10 mouse cellular contexts compared by ENCODE assay signal in genomic region chr9:32344489-32344888, GRCm38 (mm10). TPM values are rescaled to one million over a fixed set of nuclear protein-coding genes. Genes with fewer than 3 reads are reported as not detected.
A peak's percentile ranks its signal among the peaks of the same experiment; 100 is the strongest.
DNase-seq lines count a peak whose midpoint lies in the region; ATAC-seq and TF ChIP-seq lines count a peak whose summit lies in the region.
"Had no signal": no experiment of that assay in that cellular context is flagged by ENCODE, and none has a peak within 500 bp of the region (broad histone marks: within the 10 kb centered on the region; RNA-seq: fewer than 3 reads in every experiment).

No protein-coding gene starts in this region.

- H3K36me3 ChIP-seq in ES-Bruce4 (ENCODE audit: control insufficient read depth, insufficient read depth, low read length, poor library complexity, severe bottlenecking): no peaks in the 10 kb centered on the region
- no peaks in the 10 kb centered on the region for H3K36me3 ChIP-seq in hindbrain, embryonic 12.5 days
- no peaks in the 10 kb centered on the region for H3K36me3 ChIP-seq in liver, embryonic 16.5 days (ENCODE audit: control insufficient read depth, insufficient read depth)

- H3K9ac ChIP-seq in ES-Bruce4 (ENCODE audit: low read depth, poor library complexity, severe bottlenecking): peak overlapping the region; percentile 3; the same call in 1 of the 2 replicates
- H3K9ac ChIP-seq in hindbrain, embryonic 12.5 days: peak overlapping the region; percentile 45
- no peak overlapping the region for H3K9ac ChIP-seq in liver, embryonic 16.5 days (ENCODE audit: low read depth, low read length)

- peaks cover 7% of the 10 kb centered on the region for H3K27me3 ChIP-seq in ES-Bruce4 (ENCODE audit: control insufficient read depth, insufficient read depth, low read length, poor library complexity, severe bottlenecking)
- H3K27me3 ChIP-seq in hindbrain, embryonic 12.5 days: peaks cover 55% of the 10 kb centered on the region
- peaks cover 25% of the 10 kb centered on the region for H3K27me3 ChIP-seq in liver, embryonic 16.5 days (ENCODE audit: control insufficient read depth, insufficient read depth, low read depth, low read length)

- no peaks in the 10 kb centered on the region for H3K9me3 ChIP-seq in ES-Bruce4 (replicated peaks; ENCODE audit: control insufficient read depth, insufficient read depth, low read length, poor library complexity, severe bottlenecking)
- H3K9me3 ChIP-seq in hindbrain, embryonic 12.5 days (replicated peaks): no peaks in the 10 kb centered on the region
- no peaks in the 10 kb centered on the region for H3K9me3 ChIP-seq in liver, embryonic 16.5 days (replicated peaks; ENCODE audit: control insufficient read depth, low read length)

- no peak for TF ChIP-seq EP300 in ES-Bruce4 (IDR thresholded peaks at IDR 0.05; ENCODE audit: insufficient read depth, low read depth, low read length)

- H3K27ac ChIP-seq in ES-Bruce4 (ENCODE audit: insufficient read depth, low read length): no peak overlapping the region
- no peak overlapping the region for H3K27ac ChIP-seq in hindbrain, embryonic 12.5 days
- no peak overlapping the region for H3K27ac ChIP-seq in liver, embryonic 16.5 days (ENCODE audit: low read length)

- H3K4me3 ChIP-seq in ES-Bruce4 (ENCODE audit: low read depth, low read length): peak overlapping the region; percentile 68
- H3K4me3 ChIP-seq in hindbrain, embryonic 12.5 days: peak overlapping the region; percentile 34
- H3K4me3 ChIP-seq in liver, embryonic 16.5 days (ENCODE audit: low read depth, low read length): peak overlapping the region; percentile 37

- no peaks in the 10 kb centered on the region for H3K4me1 ChIP-seq in ES-Bruce4 (ENCODE audit: control insufficient read depth, insufficient read depth, low read length)
- peaks cover 20% of the 10 kb centered on the region for H3K4me1 ChIP-seq in hindbrain, embryonic 12.5 days
- H3K4me1 ChIP-seq in liver, embryonic 16.5 days (ENCODE audit: control insufficient read depth, low read depth, low read length): peaks cover 10% of the 10 kb centered on the region

- no peak for TF ChIP-seq POLR2A in ES-Bruce4 (IDR thresholded peaks at IDR 0.05; ENCODE audit: insufficient read depth, low read length)

- H3K4me2 ChIP-seq in hindbrain, embryonic 12.5 days (replicated peaks): peak overlapping the region; percentile 71
- peak overlapping the region; percentile 46 for H3K4me2 ChIP-seq in liver, embryonic 16.5 days (ENCODE audit: low read depth, low read length)

- peak; percentile 55 for ATAC-seq in hindbrain, embryonic 12.5 days (ENCODE audit: low FRiP score)
- ATAC-seq in liver, embryonic 16.5 days (ENCODE audit: low read depth): no peak
- no peak for ATAC-seq in granulocyte monocyte progenitor cell, adult 5-6 weeks (replicated peaks; ENCODE audit: poor library complexity, severe bottlenecking)

- DNase-seq in embryo, embryonic 9.5 days (ENCODE audit: extremely low spot score): peak; percentile 42
- no peak for DNase-seq in embryo, embryonic 10.5 days (ENCODE audit: low spot score)
- no peak for DNase-seq in adrenal gland, adult 8-10 months
- no peak for DNase-seq in testis, postnatal 14 days (ENCODE audit: low spot score)

- TF ChIP-seq CTCF in ES-Bruce4 (IDR thresholded peaks at IDR 0.05; ENCODE audit: low read depth, low read length): no peak

- WGBS in hindbrain, embryonic 12.5 days: 2% methylated on average over 21 of the region's 21 CpGs
- WGBS in liver, embryonic 16.5 days (ENCODE audit: insufficient replicate concordance): 9% methylated on average over 21 of the region's 21 CpGs

RNA-seq across cellular contexts. Expression of gene Kcnj5, which starts 0.3 kb away (rescaled TPM):
- polyA plus RNA-seq in ES-Bruce4 (2011; ENCODE audit: insufficient read depth, insufficient read length, low read depth, missing spikeins): not detected in 2 replicates
- 0.29 and 0.45 TPM in 2 replicates for polyA plus RNA-seq in hindbrain, embryonic 12.5 days (2016; fragmentation: Nextera tagmentation; extraction: Ambion mirVana)
- polyA plus RNA-seq in liver, embryonic 16.5 days (2015; fragmentation: Nextera tagmentation; extraction: Ambion mirVana): 1.6 and 1.7 TPM in 2 replicates
- not detected in 2 replicates for total RNA-seq in granulocyte monocyte progenitor cell, adult 5-6 weeks (2014; fragmentation: Nextera tagmentation)
- 0.15 and 0.26 TPM in 2 replicates for total RNA-seq in granulocyte monocyte progenitor cell, adult 5-6 weeks (2017)
- 1 to 10 TPM in 3 of 4 experiments, under 1 TPM in 1; 0.66 to 2.1 (median 1.8) TPM for total RNA-seq in adrenal gland, adult 8-10 months (2022)
- polyA plus RNA-seq: C2C12 had no signal

RNA-seq across cellular contexts. Expression of gene Kcnj1, which starts 27.8 kb away (rescaled TPM):
- polyA plus RNA-seq in ES-Bruce4 (2011; ENCODE audit: insufficient read depth, insufficient read length, low read depth, missing spikeins): not detected in 2 replicates
- not detected in 2 replicates for polyA plus RNA-seq in hindbrain, embryonic 12.5 days (2016; fragmentation: Nextera tagmentation; extraction: Ambion mirVana)
- not detected in 2 replicates for polyA plus RNA-seq in liver, embryonic 16.5 days (2015; fragmentation: Nextera tagmentation; extraction: Ambion mirVana)
- total RNA-seq in granulocyte monocyte progenitor cell, adult 5-6 weeks (2014; fragmentation: Nextera tagmentation): not detected in 2 replicates
- total RNA-seq in granulocyte monocyte progenitor cell, adult 5-6 weeks (2017): not detected in 2 replicates
- not detected for total RNA-seq in adrenal gland, adult 8-10 months (2022)
- total RNA-seq: liver, adult 2 months had no signal
- polyA plus RNA-seq: C2C12; liver, adult 2 months had no signal
